Mouse (Mus musculus): ENCODE measurements around the gene Dusp5.

The Dusp5 gene

DNA sequence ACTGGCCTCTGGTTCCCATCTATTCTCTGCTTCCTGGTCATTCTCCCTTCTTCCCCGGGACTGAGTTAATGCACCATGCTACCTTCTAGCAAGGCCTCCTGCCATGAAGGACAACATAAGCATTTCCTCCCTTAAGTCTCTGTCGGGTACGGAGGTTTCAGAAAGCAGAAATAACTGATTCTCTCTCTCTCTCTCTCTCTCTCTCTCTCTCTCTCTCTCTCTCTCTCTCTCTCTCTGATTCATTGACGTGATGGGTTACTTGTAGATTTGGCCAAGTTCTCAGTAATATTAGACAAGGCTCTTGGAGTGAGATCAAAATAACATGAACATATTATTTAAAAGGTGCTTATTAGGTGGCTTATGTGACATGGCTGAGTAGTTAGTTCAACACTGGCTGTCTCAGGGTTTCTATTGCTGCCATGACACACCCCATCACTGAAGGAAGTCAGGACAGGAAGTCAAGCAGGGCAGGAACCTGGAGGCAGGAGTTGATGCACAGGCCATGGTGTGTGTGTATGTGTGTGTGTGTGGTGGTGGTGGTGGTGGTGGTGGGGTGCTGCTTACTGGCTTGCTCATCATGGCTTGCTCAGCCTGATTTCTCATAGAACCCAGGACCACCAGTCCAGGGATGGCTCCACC lies 16.1 kb downstream of the Dusp5 start:
- no peak for DNase-seq (ENCODE audit: low spot score)

- DNase-seq (ENCODE audit: low spot score): no peak
These were observed 18.7 kb downstream of the Dusp5 start for GRCm38 (mm10) chr19:53547597-53547996.

- no peak for DNase-seq (ENCODE audit: low spot score)
These were observed 22.1 kb downstream of the Dusp5 start for GRCm38 (mm10) chr19:53550972-53551371.

GRCm38 (mm10) chr19:53552216-53552786 lies 23.4 kb downstream of the Dusp5 start:
- no peak for DNase-seq (ENCODE audit: low spot score)

GRCm38 (mm10) chr19:53552795-53553194 lies 23.9 kb downstream of the Dusp5 start:
- no peak for DNase-seq (ENCODE audit: low spot score)

GRCm38 (mm10) chr19:53554402-53554801 lies 25.5 kb downstream of the Dusp5 start:
- no peak for DNase-seq (ENCODE audit: low spot score)

DNA sequence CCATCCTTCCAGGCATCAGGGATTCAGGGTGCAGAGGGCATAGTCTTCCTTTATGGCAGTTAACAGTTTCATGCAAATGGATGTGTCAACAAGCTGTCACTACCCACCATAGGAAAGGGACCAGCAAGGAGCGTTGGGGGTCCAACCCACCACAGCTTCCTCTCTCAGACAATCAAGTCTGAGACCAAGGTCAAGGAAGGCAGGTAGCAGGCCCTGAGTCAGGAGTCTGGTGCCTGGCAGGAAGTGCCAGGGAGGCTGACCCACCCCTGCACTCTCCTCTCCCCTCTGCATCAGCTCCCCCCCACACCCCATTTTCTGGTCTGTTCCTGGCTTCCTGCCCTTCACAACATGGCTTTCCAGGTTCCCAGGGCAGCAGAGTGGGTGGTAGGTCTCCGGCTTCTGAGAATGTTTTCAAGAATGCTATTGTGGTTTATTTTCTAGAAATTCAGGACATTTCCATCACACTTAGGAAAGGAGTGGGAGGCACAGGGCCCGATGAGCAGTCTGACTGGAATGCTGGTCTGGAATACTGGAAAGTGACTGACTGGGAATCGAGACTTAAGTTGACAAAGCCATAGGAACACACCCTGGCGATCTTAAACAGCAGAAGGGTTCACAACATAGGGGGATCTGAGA lies 26.2 kb downstream of the Dusp5 start:
- DNase-seq (ENCODE audit: low spot score): no peak

DNA sequence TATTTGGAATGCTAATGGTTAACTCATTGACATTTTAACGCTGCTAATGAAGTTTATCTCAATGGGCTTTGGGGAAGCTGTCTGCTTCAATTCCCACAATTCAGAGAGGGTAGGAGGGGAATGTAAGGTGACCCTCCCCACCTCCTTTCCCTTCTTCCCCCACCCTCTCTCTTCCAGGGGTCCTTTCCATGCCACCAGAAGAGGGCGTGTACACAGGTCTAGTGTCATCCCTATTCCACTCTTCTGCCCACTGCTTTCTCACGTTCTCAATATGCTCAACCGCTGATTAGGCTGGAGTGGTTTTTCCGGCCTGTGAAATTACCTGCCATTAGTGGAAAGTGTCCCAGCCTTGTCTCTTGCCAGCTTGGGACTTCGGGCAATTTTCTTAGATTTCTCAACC lies 27.9 kb downstream of the Dusp5 start:
- no peak for DNase-seq (ENCODE audit: low spot score)

- peak; percentile 35 for DNase-seq (ENCODE audit: low spot score)
These were observed 28.5 kb downstream of the Dusp5 start for GRCm38 (mm10) chr19:53557267-53557936.

- no peak for DNase-seq (ENCODE audit: low spot score)
These were observed 31.5 kb downstream of the Dusp5 start for GRCm38 (mm10) chr19:53560436-53560835.

- DNase-seq (ENCODE audit: low spot score): no peak
These were observed 35.3 kb downstream of the Dusp5 start for GRCm38 (mm10) chr19:53564174-53564573.

DNA sequence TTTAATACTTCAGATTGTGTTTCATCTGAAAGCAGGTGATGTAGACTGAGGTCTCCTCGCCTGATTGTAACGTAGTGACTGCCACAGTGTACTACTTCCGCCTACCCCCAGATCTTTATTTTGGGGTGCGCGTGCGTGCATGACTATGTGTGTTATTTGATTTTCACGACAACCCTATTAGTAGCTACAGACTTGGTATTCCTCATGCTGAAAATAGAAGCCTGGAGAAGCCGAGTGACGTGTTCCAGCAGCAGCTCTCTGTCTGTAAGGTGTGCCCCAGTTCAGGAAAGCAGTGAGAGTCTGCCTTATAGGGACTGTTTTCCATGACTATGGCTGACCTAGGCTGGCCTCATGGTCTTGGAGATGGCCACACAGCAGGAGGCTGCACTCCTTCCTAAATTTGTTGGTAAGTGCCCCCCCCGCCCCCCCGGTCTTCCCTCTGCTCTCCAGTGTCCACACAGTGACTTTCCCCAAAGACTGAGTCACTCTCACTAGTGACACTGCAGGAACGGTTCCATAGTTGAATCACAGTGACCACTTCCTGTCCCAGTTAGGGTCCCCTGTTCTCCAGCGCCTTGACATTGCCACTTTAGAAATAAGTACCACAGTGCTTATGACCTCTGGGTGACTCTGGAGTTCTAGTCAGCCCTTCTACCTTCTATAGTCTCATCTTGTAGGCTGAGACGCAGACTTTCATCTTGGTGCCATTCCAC lies 36.8 kb downstream of the Dusp5 start:
- no peak for DNase-seq (ENCODE audit: low spot score)

DNA sequence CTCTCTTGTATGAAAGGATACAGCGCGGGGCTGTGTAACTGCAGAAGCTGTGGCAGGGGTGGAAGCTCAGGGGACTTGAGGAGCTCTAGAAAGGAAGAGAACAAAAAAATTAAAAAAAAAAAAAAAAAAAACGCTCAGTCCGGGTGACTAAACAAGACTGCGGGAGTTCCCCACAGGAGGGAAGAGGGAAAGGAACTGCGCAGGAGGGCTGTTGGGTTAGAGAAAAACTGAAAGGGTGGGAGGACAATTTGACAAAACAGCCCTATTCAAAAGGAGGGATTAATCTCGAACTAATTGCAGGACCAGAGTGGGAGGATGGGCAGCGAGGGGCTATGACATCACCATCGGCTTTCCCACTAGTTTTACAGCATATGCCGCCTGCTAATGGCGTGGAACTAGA lies 39.0 kb downstream of the Dusp5 start:
- DNase-seq (ENCODE audit: low spot score): no peak

DNA sequence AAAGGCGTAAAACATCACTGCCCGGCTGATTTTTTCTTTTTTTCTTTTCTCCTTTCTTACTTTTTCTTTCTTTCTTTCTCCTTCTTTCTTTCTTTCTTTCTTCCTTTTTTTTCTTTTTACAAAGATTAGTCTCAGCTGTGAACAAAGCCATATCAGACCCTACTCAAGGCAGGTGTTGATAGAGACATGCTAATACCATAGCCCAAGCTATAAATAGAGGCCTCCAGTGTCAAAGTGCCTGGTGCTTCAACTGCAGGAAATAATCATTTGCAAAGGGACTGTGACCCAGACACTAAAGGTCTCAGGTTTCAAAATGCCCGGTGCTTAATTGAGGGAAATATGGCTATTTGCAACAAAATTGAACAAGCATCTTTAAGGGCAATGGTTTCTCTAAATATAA lies 39.6 kb downstream of the Dusp5 start:
- DNase-seq (ENCODE audit: low spot score): no peak

DNA sequence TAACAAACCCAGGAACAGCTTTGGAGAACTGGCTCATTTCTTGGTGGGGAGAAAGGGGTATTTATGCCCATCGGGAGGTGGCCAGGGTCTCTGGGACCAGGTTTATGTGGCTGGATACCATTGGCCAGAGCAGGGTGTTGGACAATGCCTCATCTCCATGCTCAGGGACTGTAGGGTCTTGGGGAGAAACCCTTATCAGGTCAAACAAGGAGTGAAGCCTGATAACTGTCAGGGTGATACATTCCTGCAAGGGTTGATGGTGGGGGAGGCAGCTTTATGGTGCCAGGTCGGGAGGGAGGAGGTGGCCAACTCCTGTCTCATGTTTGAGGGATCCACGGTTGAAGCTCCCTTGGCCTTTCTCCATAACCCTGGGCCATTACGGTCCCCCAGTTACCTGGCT lies 42.1 kb downstream of the Dusp5 start:
- no peak for DNase-seq (ENCODE audit: low spot score)

GRCm38 (mm10) chr19:53571501-53572428 lies 42.9 kb downstream of the Dusp5 start:
- no peak for DNase-seq (ENCODE audit: low spot score)

- no peak for DNase-seq (ENCODE audit: low spot score)
These were observed 43.7 kb downstream of the Dusp5 start for GRCm38 (mm10) chr19:53572607-53573006.

DNA sequence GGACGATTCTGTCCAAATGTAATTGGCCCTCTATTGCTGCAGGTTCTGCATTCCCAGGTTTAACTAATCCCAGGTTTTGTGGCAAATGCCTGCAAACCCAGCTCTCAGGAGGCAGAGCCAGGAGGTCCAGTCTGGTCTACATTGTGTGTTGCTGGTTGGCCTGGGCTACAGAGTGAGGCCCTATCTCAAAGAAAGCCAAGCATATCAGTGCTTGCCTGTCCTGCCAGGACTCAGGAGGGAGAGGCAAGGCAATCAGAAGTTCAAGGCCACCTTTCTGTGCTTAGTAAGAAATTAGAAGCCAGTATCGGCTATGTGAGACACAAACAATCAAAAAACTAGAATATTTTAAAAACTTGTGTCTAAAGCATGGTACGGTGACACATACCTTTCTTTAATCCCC lies 44.2 kb downstream of the Dusp5 start:
- DNase-seq (ENCODE audit: low spot score): no peak

GRCm38 (mm10) chr19:53574131-53574530 lies 45.2 kb downstream of the Dusp5 start:
- DNase-seq (ENCODE audit: low spot score): no peak

DNA sequence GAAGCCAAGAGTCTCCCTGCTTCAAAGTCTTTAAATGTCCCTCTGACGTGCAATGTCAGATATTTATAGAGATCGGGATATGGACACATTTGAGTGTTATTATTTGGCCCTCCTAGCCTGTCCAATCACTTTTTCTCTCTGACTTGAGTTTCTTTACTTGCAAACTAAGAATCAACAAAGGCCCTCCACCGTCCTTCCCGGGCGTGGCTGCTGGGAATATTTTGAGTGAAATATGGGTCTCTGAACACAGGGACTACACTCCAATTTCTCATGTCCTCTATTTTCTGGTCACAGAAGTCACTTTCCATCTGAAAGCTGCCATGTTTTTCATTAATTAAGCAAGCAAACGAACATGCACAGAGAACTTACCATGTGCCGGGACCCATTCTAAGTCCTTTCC lies 45.6 kb downstream of the Dusp5 start:
- no peak for DNase-seq (ENCODE audit: low spot score)

DNA sequence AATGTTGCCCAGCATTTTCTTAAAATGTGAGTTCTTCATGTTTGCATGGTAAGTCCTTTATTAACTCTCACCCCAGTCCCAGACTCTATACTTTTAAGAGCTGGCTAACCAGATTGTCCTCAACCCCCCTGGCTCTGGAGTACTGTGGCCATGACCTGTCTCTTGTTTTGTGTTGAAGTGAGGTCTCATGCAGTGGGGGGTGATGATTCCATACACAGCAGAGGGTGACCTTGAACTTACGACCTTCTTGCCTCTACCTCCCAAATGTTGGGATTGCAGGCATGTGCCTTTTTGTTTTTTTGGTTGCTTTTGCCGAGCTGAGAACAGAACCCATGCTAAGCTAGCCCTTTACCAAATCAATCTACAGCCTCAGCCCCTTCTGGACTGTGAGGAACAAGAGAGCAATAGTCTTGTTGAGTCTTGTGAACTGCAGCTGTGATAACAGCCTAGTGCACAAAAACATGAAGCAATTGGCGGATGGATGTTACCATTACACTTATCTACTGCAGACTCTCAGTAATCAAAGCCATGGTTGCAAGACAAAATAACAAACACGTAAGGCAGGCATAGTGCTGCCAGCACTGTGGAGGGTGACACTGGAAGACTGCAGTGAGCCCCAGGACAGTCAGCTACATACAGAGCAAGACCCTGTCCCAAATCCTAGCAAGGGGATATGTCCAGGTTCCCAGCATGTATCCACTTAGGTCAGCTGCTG lies 46.5 kb downstream of the Dusp5 start:
- DNase-seq (ENCODE audit: low spot score): no peak

Data from urinary bladder, postnatal 14 days (tissue).